Mouse (Mus musculus) left cerebral cortex, adult 9 months (tissue): Measurements from ENCODE around the gene Prc1.
"Not testable (repeated sequence)": the region's sequence is repeated elsewhere in the genome, so short reads cannot be mapped to it uniquely, and the experiment has no call there.

Experiments
- DNase-seq, 2 experiments: peaks; one replicate each; pipeline ENCODE4 v3.0.0; 2022; ENCODE audit warnings: low spot score in 2 of 2

Gene Prc1

DNA sequence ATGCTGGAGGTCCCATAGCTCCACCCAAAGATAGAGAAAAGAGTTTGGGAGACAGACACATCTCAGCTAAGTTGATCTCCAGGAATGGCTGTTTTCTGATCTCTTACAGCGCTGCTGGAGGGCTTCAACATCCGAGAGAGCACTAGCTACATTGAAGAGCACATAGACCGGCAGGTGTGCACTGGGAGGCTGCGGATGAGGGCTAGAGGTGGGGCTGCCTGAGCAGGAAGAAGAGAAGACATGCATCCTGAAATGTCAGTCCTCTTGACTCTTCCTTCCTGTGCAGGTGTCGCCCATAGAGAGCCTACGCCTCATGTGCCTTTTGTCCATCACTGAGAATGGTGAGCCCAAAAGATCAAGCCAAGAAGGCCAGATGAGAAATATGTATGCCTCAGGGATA is 8.5 kb upstream of the Prc1 start:
- DNase-seq = no peak

DNA sequence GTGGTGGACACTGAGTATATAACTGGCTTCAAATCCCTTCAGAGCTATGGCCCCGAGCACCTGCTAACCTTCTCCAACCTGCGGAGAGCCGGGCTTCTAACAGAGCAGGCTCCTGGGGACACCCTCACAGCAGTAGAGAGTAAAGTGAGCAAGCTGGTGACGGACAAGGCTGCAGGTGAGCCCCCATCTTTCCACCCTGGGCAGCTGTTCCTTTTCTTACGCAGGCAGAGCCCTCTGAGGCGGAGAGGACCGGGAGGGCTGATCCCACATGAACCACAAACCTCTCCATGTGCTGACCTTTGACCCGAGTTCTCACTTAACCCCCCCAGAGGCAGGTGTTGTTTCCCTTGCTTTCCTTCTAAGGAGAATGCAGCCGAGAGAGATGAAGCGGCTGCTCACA is 6.5 kb upstream of the Prc1 start:
- no peak for DNase-seq

DNA sequence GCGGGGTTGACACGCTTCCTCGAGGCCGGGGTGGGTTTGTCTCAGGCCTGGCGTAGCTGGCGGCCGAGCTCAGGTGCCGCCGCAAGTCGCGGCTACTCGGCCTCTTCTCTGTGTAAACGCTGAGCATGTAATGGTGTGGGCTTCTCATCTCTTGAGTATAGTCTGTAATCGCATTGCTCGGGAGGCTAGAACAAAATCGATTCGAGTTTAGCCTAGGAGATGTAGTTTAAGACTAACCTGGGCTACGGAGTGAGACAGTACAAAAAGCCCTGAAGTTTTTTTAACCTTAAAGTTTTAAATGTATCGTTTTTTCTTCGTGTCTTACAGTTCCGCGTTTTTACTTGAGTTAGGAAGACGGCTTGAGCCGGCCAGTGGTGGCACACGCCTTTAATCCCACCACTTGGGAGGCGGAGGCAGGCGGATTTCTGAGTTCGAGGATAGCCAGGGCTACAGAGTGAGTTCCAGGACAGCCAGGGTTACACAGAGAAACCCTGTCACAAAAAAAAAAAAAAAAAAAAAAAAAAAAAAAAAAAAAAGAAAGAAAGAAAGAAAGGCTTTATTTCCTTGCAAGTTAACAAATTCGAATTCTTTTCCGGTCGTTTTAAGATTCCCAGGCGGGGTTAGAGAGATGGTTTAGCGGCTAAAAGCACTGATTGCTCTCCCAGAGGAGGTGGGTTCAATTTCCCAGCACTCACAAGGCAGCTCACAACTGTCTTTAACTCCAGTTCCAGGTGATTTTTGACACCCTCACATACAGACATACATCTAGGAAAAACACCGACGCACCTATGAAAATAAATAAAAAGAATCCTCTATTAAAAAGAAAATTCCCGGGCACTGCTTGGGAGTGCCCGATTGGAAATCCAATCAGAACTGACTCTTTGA is 756 bp downstream of the Prc1 start:
- DNase-seq = no peak

DNA sequence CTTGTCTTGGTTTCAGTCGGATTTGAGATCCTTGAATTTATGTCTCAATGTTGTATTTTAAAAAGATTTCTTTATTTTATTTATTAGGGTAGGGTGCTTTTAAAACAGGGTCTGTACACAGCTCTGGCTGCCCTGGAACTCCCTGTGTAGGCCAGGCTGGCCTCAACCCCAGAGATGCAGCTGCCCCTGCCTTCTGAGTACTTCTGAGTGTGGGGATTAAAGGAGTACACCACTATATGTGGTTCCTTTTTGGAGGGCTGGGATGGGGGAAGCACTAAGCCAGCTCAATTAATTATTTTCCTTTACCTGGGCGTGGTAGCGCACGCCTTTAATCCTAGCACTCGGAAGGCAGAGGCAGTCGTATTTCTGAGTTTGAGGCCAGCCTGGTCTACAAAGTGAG is 2.2 kb downstream of the Prc1 start:
- DNase-seq = no peak

DNA sequence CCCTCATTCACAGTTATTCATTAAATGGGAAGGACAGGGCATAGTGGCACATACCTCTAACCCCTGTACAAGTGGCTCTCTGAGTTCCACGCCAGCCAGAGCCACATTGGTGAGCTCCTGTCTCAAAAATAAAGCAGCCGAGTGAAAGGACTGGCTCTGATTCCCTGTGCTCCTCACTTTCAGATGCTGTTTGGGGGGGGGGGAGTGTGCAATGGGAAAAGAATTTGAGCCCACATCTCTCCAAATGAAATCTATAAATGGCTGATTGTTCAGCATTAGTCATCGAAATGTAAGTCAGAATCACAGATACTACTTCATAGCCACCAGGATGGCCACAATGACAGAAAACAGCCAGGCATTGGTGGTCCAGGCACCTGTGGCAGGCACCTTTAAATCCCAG is 2.8 kb downstream of the Prc1 start:
- DNase-seq = no peak

DNA sequence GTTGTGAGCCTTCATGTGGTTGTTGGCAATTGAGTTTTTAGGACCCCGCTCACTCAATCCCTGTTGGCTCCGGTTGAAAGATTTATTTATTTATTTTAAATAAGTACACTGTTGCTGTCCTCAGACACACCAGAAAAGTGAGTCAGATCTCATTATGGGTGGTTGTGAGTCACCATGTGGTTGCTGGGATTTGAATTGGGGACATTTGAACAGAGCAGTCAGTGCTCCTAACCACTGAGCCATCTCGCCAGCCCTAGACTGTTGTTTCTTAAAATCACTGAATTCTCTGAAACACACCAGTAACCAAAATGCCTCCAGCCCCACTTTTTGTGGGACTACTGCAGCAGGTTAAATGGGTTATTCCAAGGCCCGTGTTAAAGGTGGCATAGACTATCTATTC is 4.5 kb downstream of the Prc1 start:
- no peak for DNase-seq

DNA sequence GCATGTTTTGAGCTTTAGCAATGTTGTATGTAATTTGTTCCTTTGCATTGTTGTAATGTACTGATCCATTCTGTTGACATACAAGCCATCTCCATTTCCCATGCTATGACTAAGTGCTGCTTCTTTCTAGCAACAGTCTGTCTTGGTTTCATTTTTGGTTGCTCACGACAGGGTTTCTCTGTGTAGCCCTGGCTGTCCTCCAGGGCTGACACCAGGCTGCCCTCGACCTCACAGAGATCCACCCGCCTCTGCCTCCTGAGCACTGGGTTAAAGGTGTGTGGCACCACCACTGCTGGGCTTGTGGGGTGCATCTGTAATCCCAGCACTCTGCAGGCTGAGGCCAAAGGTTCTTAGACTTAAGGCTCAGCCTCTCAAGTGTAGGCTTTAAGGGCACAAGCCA is 5.3 kb downstream of the Prc1 start:
- DNase-seq = no peak

DNA sequence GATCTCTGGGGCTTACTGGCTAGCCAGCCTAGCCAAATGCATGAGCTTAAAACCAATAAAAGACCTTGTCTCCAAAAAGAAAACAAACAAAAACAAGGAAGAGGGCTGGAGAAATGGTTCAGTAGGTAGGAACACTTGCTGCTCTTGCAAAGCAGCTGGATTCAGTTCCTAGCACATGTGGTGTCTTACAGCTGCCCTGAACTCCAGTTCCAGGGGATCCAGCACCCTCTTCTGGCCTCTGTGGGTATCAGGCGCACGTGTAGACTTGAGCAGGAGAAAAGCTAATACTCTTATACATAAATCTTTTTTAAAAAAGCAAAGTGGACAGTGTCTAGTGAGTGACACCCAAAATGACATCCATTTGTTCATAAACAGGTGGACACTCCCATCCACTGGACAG is 7.3 kb downstream of the Prc1 start:
- no peak for DNase-seq

DNA sequence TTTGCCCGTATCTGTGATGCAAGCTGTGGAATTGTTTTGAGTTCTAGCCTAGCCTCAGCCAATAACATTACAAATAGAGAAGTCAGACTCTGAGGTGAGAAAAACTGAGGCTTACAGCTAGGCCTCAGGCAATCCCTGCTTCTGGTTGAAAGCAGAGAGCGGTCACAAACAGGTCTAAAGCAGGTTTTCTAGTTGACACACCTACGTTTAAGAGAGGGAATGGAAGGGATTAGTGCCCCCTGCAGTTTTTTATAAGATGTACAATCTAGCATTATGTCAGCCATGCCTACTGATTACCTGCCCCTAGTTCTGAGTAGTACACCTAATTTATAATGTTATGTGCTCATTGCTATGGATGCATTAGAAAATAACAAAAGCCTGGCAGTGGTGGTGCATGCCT is 13.5 kb downstream of the Prc1 start:
- DNase-seq = no peak

DNA sequence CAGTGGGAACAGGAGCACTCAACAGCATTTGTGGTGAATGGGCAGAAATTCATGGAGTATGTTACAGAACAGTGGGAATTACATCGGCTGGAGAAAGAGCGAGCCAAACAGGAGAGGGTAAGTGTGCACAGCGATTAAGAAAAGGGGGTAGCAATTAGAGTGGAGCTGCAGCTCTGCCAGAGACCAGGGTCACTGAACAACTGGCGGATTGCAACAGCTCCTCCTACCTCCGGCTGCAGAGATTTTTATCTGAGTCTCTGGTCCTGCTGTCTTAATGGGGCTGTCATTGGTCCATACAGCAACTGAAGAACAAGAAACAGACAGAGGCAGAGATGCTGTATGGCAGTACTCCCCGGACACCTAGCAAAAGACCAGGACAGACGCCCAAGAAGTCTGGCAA is 16.5 kb downstream of the Prc1 start:
- DNase-seq = no peak

DNA sequence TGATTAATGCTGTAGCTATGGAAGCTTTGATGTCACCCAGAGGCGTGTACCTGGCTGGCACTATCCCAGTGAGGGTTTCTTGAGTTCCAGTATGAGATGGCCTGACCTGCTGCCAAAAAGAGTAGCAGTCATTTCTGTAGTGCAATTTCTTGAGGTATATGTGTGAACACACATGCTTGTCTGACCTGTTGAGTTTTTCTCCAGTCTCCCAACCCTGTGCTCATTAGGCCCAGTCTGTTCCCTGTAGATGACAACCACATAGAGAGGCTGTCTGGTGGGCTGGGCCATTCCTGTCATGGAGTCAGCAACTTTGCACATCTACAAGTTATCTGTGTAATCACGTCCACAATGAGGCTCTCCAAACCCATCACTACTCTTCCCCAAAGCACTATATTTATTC is 21.5 kb downstream of the Prc1 start:
- no peak for DNase-seq

DNA sequence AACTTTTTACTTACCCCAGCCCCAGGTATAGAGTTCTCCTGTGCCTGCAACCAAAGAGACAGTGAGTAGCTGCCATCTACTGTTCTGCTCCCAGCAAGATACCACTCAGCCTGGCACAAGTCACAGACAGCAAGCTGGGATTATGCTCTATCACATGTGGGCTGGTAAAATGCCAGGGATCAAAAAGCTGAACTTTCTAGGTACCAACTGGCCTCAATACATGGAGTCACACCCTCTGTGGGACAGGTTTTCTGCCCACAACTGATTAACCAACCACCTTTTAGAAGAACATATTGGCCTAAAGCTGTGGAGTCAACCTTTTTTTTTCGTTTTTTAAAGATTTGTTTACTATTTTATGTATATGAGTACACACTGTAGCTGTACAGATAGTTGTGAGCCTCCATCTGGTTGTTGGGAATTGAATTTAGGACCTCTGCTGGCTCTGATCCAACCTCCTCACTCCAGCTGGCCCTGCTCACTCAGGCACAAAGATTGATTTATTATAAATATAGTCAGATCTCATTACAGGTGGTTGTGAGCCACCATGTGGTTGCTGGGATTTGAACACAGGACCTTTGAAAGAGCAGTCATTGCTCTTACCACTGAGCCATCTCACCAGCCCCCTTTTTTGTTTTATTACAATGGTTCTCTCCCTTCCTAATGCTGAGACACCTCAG is 23.3 kb downstream of the Prc1 start:
- no peak for DNase-seq

DNA sequence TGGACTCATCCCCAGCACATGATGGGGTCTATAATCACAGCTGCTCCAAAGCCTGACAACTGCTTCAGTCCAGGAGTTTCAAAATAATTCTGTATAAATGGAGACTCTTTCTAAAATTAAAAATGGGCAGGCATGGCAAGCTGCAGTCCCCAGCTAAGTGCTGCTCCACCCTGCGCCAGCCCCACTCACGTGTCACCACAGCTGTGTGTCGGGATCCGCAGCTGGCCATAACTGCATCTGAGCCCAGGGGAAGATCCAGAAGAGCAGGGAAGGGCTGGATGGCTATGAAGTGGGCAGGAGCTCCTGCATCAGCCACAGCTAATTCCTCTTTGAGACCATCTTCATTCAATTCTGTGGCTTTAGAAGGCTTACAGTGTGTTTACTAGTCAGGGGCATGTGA is 24.4 kb downstream of the Prc1 start:
- DNase-seq = no peak

DNA sequence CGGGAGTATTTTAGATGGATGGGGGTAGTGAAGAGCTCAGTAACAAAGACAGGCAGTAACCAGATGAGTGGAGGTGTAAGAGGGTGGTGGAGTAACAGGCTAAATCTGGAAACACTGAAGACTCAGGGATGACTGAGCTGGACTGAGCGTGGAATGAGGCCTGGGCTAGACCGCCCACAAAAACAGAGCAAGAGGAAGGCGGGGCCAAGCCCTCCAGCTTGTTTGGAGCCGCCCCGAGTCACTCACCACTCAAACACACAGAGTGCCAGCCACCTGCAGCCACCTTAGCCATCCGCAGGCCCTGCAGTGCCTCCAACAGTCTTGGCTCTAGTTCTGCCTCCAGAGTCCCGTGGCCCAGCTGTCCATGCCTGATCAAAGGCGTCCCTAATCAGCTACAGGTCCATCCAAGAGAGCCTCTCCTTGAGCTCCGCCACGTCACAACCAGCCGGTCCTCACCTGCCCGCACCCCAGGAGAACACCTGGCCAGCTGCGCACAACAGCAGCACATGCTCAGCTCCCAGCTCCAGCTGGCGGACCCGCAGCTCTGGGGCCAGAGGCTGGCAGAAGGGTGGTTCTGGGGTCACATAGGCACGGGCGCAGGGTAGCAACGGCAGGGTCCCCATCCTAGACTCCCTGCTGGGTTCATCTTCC is 25.7 kb downstream of the Prc1 start:
- DNase-seq = no peak

DNA sequence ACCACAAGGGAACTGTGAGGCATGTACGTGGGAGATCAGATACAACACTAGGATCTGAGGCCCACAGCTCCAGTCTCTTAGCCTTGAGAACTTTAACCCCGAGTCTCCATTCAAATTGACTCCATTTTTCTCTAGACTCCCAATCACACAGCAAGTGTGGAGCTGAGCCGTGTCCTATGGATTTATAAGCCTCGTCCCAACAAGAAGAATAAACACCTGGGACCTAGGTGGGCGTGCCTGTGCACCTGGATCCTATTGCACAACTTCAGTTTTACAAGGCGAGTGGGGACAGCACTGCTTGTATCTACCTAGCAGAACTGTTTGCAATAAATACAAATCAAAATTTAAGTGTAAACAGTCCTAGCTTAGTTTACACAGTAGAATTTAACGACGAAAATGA is 29.1 kb downstream of the Prc1 start:
- no peak for DNase-seq

DNA sequence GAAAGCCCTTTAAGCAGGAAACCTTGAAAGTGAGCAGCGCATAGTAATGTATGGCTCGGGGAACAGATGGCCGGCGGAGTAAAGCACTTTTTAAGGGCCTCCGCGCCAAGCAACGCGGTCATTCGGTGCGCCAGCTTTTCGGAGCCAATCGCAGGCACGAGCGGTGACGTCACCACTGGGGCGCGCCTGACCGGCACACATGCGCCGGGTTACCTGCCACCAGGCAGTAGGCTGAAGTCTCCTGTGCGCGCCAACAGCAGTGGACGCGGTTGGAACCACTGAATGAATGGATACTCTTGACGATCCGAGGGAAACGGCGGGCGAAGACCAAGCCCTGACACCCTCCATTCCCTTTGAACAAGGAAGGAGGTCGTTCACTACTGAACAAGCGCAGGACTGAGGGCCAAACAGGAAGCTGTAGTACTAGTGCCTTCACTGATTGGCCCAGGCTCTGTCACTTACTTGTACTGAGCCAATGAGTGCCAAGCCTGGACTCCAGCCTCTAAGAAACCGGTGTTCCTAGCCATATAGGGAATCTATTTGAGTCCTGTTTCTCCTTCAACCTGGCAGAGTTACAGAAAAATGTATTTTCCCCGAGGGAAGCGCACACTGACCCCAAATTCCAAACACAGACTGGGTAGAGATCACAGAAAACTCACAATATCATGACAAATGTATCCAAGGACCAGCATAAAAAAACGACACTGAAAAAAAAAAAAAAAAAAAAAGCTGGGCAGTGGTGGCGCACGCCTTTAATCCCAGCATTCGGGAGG is 30.0 kb downstream of the Prc1 start, which contains the start of gene Rccd1:
TSS of gene Rccd1 (minus strand) at position 412 of the 773 bp plus-strand sequence.
- peak; percentile 94 to 96 for DNase-seq

DNA sequence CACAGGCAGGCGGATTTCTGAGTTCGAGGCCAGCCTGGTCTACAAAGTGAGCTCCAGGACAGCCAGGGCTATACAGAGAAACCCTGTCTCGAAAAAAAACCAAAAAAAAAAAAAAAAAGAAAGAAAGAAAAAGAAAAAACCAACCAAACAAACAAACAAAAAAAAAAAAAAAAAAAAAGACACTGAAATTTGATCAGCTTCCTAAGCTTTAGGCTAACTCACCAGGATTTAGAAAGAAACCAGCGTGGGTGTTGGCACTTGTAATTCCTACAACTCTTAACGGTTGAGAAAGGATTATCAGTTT is 30.5 kb downstream of the Prc1 start:
- DNase-seq = not testable (repeated sequence)

DNA sequence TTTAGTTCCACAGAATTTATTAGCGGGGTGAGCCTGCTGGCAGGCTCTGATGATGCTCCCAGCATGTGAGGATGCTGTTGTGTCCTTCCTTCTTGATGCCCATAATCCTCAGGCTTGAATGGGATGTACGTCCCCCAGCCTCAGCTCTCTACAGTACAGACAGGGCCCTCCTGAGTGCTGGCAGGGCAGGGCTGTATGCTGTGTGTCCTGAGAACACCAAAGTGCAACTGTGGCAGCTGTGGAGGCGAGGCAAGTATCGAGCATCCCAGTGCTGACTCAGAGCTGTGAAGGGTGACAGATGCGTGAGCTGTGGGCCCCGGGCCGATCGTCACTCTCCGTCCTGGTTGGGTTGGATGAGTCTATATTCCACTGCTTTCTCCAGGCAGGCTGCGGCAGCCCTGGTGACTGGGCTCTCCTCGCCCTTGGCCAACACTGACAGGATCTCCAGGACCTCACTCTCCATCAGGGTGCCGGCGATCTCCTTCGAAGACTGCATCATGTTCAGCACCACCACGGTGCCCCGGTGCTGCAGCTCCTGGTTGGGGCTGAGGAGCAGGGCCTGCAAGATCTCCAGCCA is 31.1 kb downstream of the Prc1 start:
- DNase-seq = no peak

DNA sequence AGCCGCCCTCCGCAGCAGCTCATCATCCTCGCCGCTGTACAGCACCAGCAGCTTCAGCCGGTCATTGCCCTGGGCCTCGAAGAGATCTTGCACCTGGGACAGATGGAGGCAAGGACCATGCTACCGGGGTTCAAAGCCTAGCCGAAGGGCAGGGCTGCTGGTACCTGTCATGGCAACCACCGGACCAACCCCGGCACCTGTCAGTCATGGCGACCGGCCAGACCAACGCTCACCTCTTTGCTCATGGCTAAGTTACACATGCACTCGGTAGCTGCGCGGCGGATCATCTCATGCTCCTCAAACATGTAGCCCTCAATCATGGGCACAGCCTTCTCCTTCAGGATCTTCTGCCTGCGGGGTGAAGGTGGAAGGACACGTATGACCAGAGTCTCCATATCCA is 31.8 kb downstream of the Prc1 start:
- no peak for DNase-seq

DNA sequence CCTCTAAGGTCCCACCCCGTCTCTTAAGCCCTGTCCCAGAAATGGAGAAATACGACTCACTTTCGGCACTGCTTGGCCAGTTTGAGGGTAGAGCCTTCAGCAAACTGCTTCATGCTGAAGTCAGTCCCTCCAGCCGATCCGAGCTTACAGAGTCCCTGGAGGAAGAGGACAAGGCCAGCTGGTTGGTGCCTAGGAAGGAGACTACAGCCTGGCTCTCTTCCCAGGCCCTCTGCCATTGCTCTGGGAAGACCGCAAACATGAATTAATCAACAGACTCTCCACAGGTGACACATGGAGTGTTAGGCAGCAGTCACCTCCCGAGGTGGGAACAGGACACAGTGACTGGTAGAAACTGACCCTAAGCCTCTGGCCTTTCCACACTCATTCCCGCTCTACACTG is 36.0 kb downstream of the Prc1 start:
- DNase-seq = no peak

DNA sequence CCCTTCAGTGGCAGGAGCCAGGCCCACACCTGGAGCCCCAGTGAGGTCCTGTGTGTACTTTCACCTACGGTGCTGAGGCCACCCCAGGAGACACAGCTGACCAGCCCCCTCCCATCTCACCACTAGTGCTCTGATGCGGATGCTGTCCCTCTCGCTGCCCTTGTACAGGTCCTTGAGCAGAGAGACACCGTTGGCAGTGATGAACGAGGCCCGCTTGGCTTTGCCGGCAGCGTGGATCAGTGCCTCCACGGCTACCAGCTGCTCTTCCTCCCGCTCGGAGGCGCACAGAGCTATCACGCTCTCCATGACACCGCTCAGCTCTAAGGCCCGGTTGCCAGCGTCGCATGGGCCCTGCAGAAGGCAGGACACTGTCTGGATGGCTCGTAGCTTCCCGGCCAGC is 37.2 kb downstream of the Prc1 start:
- DNase-seq = no peak

DNA sequence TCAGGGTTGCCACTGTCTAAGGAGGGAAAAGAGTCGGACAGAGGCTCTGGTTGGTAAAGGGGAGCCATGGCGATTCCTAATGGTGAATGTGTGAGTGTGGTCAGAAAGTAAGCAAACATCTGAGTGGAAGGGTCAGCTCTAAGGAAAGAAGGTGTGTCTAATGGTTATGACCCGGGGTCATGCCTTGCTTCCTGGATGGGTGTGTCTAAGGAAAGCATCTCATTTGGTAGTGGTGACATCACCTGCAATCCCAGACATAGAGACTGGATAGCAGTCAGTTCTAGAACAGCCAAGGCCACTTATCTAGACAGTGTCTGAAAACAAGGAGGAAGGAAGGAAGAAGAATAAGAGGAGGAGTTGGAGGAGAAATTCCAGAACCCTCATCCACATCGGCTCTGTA is 40.6 kb downstream of the Prc1 start:
- DNase-seq = no peak
